Mouse (Mus musculus): ENCODE measurements at regions not wholly inside any gene's neighbourhood (a gene's known extent, or its start where the extent isn't known, plus 50 kb on each side); places are given as distances from the start of the nearest gene placed in this dataset.

GRCm38 (mm10) chr10:8072463-8072862 lies 116.4 kb upstream of the Tab2 start:
- in situ Hi-C loops (cut with MboI; ENCODE audit: low sequenced_read_pairs in 2 of 2, unreplicated experiment in 2 of 2), result no loop called here
- DNase-seq (ENCODE audit: low read depth, low spot score), result no peak
- Histone ChIP-seq H3K9me3 (ENCODE audit: control insufficient read depth, insufficient read depth, low read depth, low read length) (no peaks in the 10 kb centered on the region), H3K27ac (ENCODE audit: insufficient read depth, low read depth, low read length, poor library complexity, severe bottlenecking) (no peak overlapping the region), H3K4me1 (ENCODE audit: control insufficient read depth in 2 of 2, insufficient read depth in 2 of 2, low read length in 2 of 2, poor library complexity in 1 of 2) (no peaks in the 10 kb centered on the region), H3K4me3 (ENCODE audit: insufficient read depth in 1 of 2, low read depth in 1 of 2, low read length in 2 of 2, poor library complexity in 1 of 2, severe bottlenecking in 1 of 2) (no peak overlapping the region), H3K9ac (ENCODE audit: insufficient read depth, low read depth, low read length, poor library complexity, severe bottlenecking) (no peak overlapping the region), H3K36me3 (ENCODE audit: control insufficient read depth, insufficient read depth, low read length, poor library complexity, severe bottlenecking) (no peaks in the 10 kb centered on the region)
- no peak for TF ChIP-seq ZNF384 (IDR thresholded peaks at IDR 0.05; ENCODE audit: low read depth, low read length)
- no peak for TF ChIP-seq CHD2 (IDR thresholded peaks at IDR 0.05; ENCODE audit: low read depth, low read length)
- no peak for TF ChIP-seq ZC3H11A (IDR thresholded peaks at IDR 0.05; ENCODE audit: borderline replicate concordance, low read depth, low read length)
- TF ChIP-seq HCFC1 (IDR thresholded peaks at IDR 0.05; ENCODE audit: borderline replicate concordance, insufficient read depth, low read length), result no peak
- TF ChIP-seq MAFK (IDR thresholded peaks at IDR 0.05; ENCODE audit: insufficient read depth, low read depth, low read length), result no peak

GRCm38 (mm10) chr10:8071858-8072257 lies 115.8 kb upstream of the Tab2 start:
- H3K36me3 ChIP-seq (ENCODE audit: control insufficient read depth, insufficient read depth, low read length, poor library complexity, severe bottlenecking), result no peaks in the 10 kb centered on the region
- TF ChIP-seq HCFC1 (IDR thresholded peaks at IDR 0.05; ENCODE audit: borderline replicate concordance, insufficient read depth, low read length) (no peak), ZC3H11A (IDR thresholded peaks at IDR 0.05; ENCODE audit: borderline replicate concordance, low read depth, low read length) (no peak)
- H3K9me3 ChIP-seq (ENCODE audit: control insufficient read depth, insufficient read depth, low read depth, low read length), result no peaks in the 10 kb centered on the region
- H3K4me1 ChIP-seq (ENCODE audit: control insufficient read depth in 2 of 2, insufficient read depth in 2 of 2, low read length in 2 of 2, poor library complexity in 1 of 2), result no peaks in the 10 kb centered on the region
- no peak for DNase-seq (ENCODE audit: low read depth, low spot score)
- H3K4me3 ChIP-seq (ENCODE audit: insufficient read depth in 1 of 2, low read depth in 1 of 2, low read length in 2 of 2, poor library complexity in 1 of 2, severe bottlenecking in 1 of 2), result no peak overlapping the region
- H3K9ac ChIP-seq (ENCODE audit: insufficient read depth, low read depth, low read length, poor library complexity, severe bottlenecking), result no peak overlapping the region
- in situ Hi-C loops (cut with MboI; ENCODE audit: low sequenced_read_pairs in 2 of 2, unreplicated experiment in 2 of 2), result no loop called here
- no peak overlapping the region for H3K27ac ChIP-seq (ENCODE audit: insufficient read depth, low read depth, low read length, poor library complexity, severe bottlenecking)

DNA sequence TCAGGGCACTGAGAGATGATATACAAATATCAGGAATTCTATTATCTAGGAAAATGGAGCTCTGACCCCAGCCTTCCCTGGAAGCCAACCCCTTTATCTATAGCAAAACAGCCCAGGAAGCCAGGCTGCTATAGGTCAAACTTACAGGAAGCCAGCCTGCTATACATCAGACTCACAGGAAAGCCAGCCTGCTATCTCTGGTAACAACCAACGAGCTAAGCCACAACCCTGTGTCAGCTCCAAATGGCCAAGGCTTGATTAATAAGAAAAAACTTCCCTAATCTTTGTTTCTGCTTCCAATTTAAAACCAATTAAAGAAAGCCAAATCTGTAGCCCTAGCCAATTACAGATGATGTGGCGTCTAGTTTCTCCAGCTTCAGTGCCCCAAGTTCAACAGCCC lies 114.4 kb upstream of the Tab2 start:
- TF ChIP-seq HCFC1 (IDR thresholded peaks at IDR 0.05; ENCODE audit: borderline replicate concordance, insufficient read depth, low read length) (no peak), ZNF384 (IDR thresholded peaks at IDR 0.05; ENCODE audit: low read depth, low read length) (no peak), ZC3H11A (IDR thresholded peaks at IDR 0.05; ENCODE audit: borderline replicate concordance, low read depth, low read length) (no peak), CHD2 (IDR thresholded peaks at IDR 0.05; ENCODE audit: low read depth, low read length) (no peak), MAFK (IDR thresholded peaks at IDR 0.05; ENCODE audit: insufficient read depth, low read depth, low read length) (no peak)
- DNase-seq (ENCODE audit: low read depth, low spot score), result no peak
- Histone ChIP-seq H3K27ac (ENCODE audit: insufficient read depth, low read depth, low read length, poor library complexity, severe bottlenecking) (no peak overlapping the region), H3K9me3 (ENCODE audit: control insufficient read depth, insufficient read depth, low read depth, low read length) (no peaks in the 10 kb centered on the region), H3K9ac (ENCODE audit: insufficient read depth, low read depth, low read length, poor library complexity, severe bottlenecking) (no peak overlapping the region), H3K4me3 (ENCODE audit: insufficient read depth in 1 of 2, low read depth in 1 of 2, low read length in 2 of 2, poor library complexity in 1 of 2, severe bottlenecking in 1 of 2) (no peak overlapping the region), H3K4me1 (ENCODE audit: control insufficient read depth in 2 of 2, insufficient read depth in 2 of 2, low read length in 2 of 2, poor library complexity in 1 of 2) (no peaks in the 10 kb centered on the region), H3K36me3 (ENCODE audit: control insufficient read depth, insufficient read depth, low read length, poor library complexity, severe bottlenecking) (no peaks in the 10 kb centered on the region)
- in situ Hi-C loops (cut with MboI; ENCODE audit: low sequenced_read_pairs in 2 of 2, unreplicated experiment in 2 of 2), result no loop called here

DNA sequence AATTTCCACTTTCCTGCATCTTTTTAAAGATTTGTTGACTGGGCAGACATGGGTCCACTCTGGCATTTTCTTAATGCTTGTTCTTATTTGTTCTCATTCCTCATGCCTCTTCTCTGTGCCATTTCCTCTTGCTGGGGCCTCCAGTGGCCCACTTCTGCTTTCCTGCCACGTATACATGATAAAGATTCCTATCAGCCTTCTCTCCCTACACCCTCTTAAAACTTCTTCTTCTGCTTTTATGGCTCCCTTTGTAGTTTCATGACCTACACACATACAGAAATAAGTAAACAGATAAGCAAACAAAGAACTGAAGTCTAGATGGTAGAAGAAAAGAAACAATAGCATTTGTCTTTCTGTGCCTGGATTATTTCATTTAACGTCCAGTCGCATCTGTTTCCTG lies 110.9 kb upstream of the Tab2 start:
- Histone ChIP-seq H3K36me3 (ENCODE audit: control insufficient read depth, insufficient read depth, low read length, poor library complexity, severe bottlenecking) (no peaks in the 10 kb centered on the region), H3K9me3 (ENCODE audit: control insufficient read depth, insufficient read depth, low read depth, low read length) (no peaks in the 10 kb centered on the region)
- in situ Hi-C loops (cut with MboI; ENCODE audit: low sequenced_read_pairs in 2 of 2, unreplicated experiment in 2 of 2), result no loop called here

GRCm38 (mm10) chr10:8065746-8066145 lies 109.7 kb upstream of the Tab2 start:
- H3K27ac ChIP-seq (ENCODE audit: insufficient read depth, low read depth, low read length, poor library complexity, severe bottlenecking), result no peak overlapping the region
- no peak for DNase-seq (ENCODE audit: low read depth, low spot score)
- H3K4me1 ChIP-seq (ENCODE audit: control insufficient read depth in 2 of 2, insufficient read depth in 2 of 2, low read length in 2 of 2, poor library complexity in 1 of 2), result no peaks in the 10 kb centered on the region
- H3K4me3 ChIP-seq (ENCODE audit: insufficient read depth in 1 of 2, low read depth in 1 of 2, low read length in 2 of 2, poor library complexity in 1 of 2, severe bottlenecking in 1 of 2), result no peak overlapping the region
- TF ChIP-seq CHD2 (IDR thresholded peaks at IDR 0.05; ENCODE audit: low read depth, low read length) (no peak), ZNF384 (IDR thresholded peaks at IDR 0.05; ENCODE audit: low read depth, low read length) (no peak), ZC3H11A (IDR thresholded peaks at IDR 0.05; ENCODE audit: borderline replicate concordance, low read depth, low read length) (no peak), HCFC1 (IDR thresholded peaks at IDR 0.05; ENCODE audit: borderline replicate concordance, insufficient read depth, low read length) (no peak), MAFK (IDR thresholded peaks at IDR 0.05; ENCODE audit: insufficient read depth, low read depth, low read length) (no peak)
- H3K9ac ChIP-seq (ENCODE audit: insufficient read depth, low read depth, low read length, poor library complexity, severe bottlenecking), result no peak overlapping the region
- no peaks in the 10 kb centered on the region for H3K36me3 ChIP-seq (ENCODE audit: control insufficient read depth, insufficient read depth, low read length, poor library complexity, severe bottlenecking)
- no peaks in the 10 kb centered on the region for H3K9me3 ChIP-seq (ENCODE audit: control insufficient read depth, insufficient read depth, low read depth, low read length)
- in situ Hi-C loops (cut with MboI; ENCODE audit: low sequenced_read_pairs in 2 of 2, unreplicated experiment in 2 of 2), result no loop called here

More for the DNA sequence above, 110.9 kb upstream of the Tab2 start:
- no peak overlapping the region for H3K4me3 ChIP-seq (ENCODE audit: insufficient read depth in 1 of 2, low read depth in 1 of 2, low read length in 2 of 2, poor library complexity in 1 of 2, severe bottlenecking in 1 of 2)
- TF ChIP-seq MAFK (IDR thresholded peaks at IDR 0.05; ENCODE audit: insufficient read depth, low read depth, low read length), result no peak
- no peak overlapping the region for H3K9ac ChIP-seq (ENCODE audit: insufficient read depth, low read depth, low read length, poor library complexity, severe bottlenecking)
- H3K27ac ChIP-seq (ENCODE audit: insufficient read depth, low read depth, low read length, poor library complexity, severe bottlenecking), result no peak overlapping the region
- no peaks in the 10 kb centered on the region for H3K4me1 ChIP-seq (ENCODE audit: control insufficient read depth in 2 of 2, insufficient read depth in 2 of 2, low read length in 2 of 2, poor library complexity in 1 of 2)
- no peak for DNase-seq (ENCODE audit: low read depth, low spot score)

Data from ES-E14 (cell line).